Mouse (Mus musculus): ENCODE results near the gene Ece2. TPM values are rescaled to one million over a fixed set of nuclear protein-coding genes. Genes with fewer than 3 reads are reported as not detected.

Ece2 gene
- polyA plus RNA-seq, 1 experiment, result not detected

DNA sequence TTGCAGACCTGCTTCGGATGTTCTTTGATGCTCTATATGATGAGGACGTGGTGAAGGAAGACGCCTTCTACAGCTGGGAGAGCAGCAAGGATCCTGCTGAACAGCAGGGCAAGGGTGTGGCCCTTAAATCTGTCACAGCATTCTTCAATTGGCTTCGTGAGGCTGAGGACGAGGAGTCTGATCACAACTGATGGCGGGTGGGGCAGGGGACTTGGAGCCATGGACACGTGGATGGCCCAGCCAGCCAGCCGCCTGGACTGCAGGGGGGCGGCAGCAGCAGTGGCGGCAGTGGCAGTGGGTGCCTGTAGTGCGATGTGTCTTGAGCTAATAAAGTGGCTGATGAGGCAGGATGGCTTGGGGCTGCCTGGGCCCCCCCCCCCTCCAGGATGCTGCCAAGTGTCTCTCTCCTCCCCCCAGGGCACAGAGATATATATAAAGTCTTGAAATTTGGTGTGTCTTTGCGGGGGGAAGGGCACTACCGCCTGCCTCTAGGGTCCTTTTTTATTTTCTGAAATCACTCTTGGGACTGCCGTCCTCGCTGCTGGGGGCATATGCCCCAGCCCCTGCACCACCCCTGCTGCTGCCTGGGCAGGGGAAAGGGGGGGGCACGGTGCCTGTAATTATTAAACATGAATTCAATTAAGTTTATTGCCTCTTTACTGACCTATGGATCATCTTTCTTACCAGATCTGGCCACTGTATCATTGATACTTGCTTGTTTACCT lies 62.8 kb downstream of the Ece2 start:
- TF ChIP-seq POLR2A (IDR thresholded peaks at IDR 0.05; ENCODE audit: insufficient read depth, low read depth, low read length) (no peak), CTCF (IDR thresholded peaks at IDR 0.05; ENCODE audit: insufficient read depth, low read depth, low read length) (no peak)
- WGBS, result 31% methylated on average over 16 of the region's 16 CpGs
- H3K4me3 ChIP-seq (ENCODE audit: insufficient read depth, low read depth, low read length), result no peak overlapping the region
- H3K27ac ChIP-seq (ENCODE audit: insufficient read depth, low read depth, low read length), result 0 out of 2 replicates have a peak overlapping the region, but pooled peaks have one; percentile 18
- H3K4me1 ChIP-seq (ENCODE audit: control insufficient read depth, insufficient read depth, low read length), result peaks cover 28% of the 10 kb centered on the region

DNA sequence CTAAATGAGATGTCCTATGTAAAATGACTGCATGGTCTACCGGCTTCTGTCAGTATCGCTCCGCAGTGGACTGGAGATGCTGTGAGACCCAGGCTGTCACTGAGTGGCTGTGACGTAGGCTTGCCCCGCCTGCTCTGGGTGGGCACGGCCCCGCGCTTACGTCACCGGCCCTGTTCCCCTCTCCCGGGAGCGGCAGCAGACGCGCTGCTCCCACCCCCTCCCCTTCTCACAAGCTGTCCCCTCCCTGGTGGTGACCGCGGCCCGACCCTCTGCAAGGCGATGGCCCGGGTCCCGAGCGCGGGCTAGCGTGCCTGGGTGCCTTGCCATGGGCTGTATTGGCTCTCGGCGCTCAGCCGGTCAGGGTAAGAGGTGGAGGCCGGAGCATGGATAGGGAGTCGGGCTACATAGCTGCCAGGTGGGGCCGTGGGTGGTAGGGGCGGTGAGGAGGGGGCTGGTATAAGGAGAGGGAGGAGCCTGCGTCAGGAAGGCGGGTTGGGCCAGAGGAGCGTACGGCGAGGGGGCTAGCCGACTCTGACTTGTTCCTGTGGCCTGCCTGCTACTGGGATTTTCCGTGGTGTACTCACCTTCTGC lies 63.6 kb downstream of the Ece2 start, which contains the start of gene Fam131a:
Gene Fam131a (plus strand): TSS at position 131 of the 591 bp plus-strand sequence.
- WGBS, result under 1% methylated on average over 36 of the region's 37 CpGs

DNA sequence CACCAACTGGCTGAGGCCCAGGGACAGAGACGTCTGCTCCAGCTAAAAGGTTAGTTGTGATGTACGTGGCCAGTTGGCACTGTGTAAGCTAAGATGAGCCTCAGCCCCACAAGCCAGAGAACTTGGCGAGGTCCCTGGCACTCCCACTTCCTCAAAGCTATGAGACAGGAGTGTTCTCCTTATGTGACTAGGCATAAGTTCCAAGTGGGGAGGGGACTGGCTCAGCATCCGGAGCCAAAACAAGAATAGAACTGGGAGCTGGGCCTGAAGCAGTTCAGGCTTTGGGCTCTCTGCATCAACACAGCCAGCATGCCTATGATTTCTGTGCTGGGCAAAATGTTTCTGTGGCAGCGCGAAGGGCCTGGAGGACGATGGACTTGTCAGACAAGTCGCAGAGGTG lies 65.2 kb downstream of the Ece2 start:
- Histone ChIP-seq H3K4me3 (ENCODE audit: insufficient read depth, low read depth, low read length) (peak overlapping the region; percentile 22), H3K4me1 (ENCODE audit: control insufficient read depth, insufficient read depth, low read length) (peaks cover 28% of the 10 kb centered on the region), H3K27ac (ENCODE audit: insufficient read depth, low read depth, low read length) (peak overlapping the region; percentile 91)
- no peak for TF ChIP-seq POLR2A (IDR thresholded peaks at IDR 0.05; ENCODE audit: insufficient read depth, low read depth, low read length)
- TF ChIP-seq CTCF (IDR thresholded peaks at IDR 0.05; ENCODE audit: insufficient read depth, low read depth, low read length), result no peak
- WGBS, result 21% methylated on average over 8 of the region's 8 CpGs

More for the DNA sequence above, 63.6 kb downstream of the Ece2 start, which contains the start of gene Fam131a:
- TF ChIP-seq POLR2A (IDR thresholded peaks at IDR 0.05; ENCODE audit: insufficient read depth, low read depth, low read length), result peak; percentile 53; the same call in 1 of the 2 replicates
- no peak for TF ChIP-seq CTCF (IDR thresholded peaks at IDR 0.05; ENCODE audit: insufficient read depth, low read depth, low read length)
- H3K4me3 ChIP-seq (ENCODE audit: insufficient read depth, low read depth, low read length), result peak within 1 kb of the TSS; percentile 67
- H3K4me1 ChIP-seq (ENCODE audit: control insufficient read depth, insufficient read depth, low read length), result peaks cover 28% of the 10 kb centered on the region
- H3K27ac ChIP-seq (ENCODE audit: insufficient read depth, low read depth, low read length), result peak within 1 kb of the TSS; percentile 71

DNA sequence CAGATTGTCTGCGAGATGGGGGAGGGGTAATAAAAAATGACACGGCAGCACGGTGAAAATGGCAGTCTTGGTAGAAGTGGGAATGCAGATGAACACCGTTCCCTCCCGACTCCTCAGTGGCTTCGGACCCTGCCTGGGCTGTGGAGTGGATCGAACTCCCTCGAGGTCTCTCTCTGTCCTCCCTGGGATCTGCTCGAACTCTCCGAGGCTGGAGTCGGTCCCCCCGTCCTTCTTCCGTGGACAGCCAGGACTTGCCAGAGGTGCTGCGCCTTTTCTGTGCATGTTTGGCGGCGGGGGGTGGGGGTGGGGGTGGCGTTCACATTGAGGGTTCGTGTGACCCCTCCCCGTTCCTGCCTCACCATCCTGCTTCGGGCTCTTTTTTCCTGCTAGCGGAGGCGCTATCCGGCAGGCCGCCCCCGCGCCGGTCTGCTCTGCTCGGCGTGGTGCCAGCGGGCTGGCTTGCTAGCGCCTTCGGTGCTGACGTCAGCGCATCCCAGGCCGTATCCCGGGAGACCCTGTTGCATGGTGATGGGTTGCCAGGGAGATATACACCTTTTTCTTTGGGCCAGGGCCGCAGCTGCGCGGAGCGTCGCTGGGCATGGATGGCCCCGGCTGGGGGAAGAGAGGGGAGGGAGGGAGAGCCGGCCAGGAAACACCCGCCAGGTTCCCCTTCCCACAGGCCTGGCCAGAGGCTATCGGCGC lies 66.1 kb downstream of the Ece2 start:
- TF ChIP-seq POLR2A (IDR thresholded peaks at IDR 0.05; ENCODE audit: insufficient read depth, low read depth, low read length) (peak; percentile 23; the same call in 1 of the 2 replicates), CTCF (IDR thresholded peaks at IDR 0.05; ENCODE audit: insufficient read depth, low read depth, low read length) (no peak)
- H3K4me1 ChIP-seq (ENCODE audit: control insufficient read depth, insufficient read depth, low read length), result peaks cover 32% of the 10 kb centered on the region
- H3K4me3 ChIP-seq (ENCODE audit: insufficient read depth, low read depth, low read length), result peak overlapping the region; percentile 73
- peak overlapping the region; percentile 91 for H3K27ac ChIP-seq (ENCODE audit: insufficient read depth, low read depth, low read length)
- WGBS, result 1% methylated on average over 46 of the region's 46 CpGs

Other genes with a start within 250 kb of the Ece2 start
- 577 and 578 TPM in 2 replicates for gene Abcc5, start 203.4 kb upstream of the Ece2 start, polyA plus RNA-seq (2012; ENCODE audit: insufficient read depth, insufficient read length, low replicate concordance, missing spikeins)
- gene Eif2b5, start 131.0 kb upstream of the Ece2 start, polyA plus RNA-seq (2012; ENCODE audit: insufficient read depth, insufficient read length, low replicate concordance, missing spikeins), result not detected in 2 replicates
- gene Dvl3, start 112.8 kb upstream of the Ece2 start, polyA plus RNA-seq (2012; ENCODE audit: insufficient read depth, insufficient read length, low replicate concordance, missing spikeins), result 115 TPM in 1 of 2 replicates, not detected in the other
- 512 and 992 TPM in 2 replicates for gene Ap2m1, start 94.3 kb upstream of the Ece2 start, polyA plus RNA-seq (2012; ENCODE audit: insufficient read depth, insufficient read length, low replicate concordance, missing spikeins)
- gene Abcf3, start 81.3 kb upstream of the Ece2 start, polyA plus RNA-seq (2012; ENCODE audit: insufficient read depth, insufficient read length, low replicate concordance, missing spikeins), result not detected in 2 replicates
- not detected in 2 replicates for gene Vwa5b2, start 40.4 kb upstream of the Ece2 start, polyA plus RNA-seq (2012; ENCODE audit: insufficient read depth, insufficient read length, low replicate concordance, missing spikeins)
- gene Eef1akmt4, start 18.2 kb upstream of the Ece2 start, polyA plus RNA-seq (2012; ENCODE audit: insufficient read depth, insufficient read length, low replicate concordance, missing spikeins), result not detected in 2 replicates
- not detected in 2 replicates for gene Gm49333, start 18.2 kb upstream of the Ece2 start, polyA plus RNA-seq (2012; ENCODE audit: insufficient read depth, insufficient read length, low replicate concordance, missing spikeins)
- not detected in 2 replicates for gene Alg3, start 18.1 kb upstream of the Ece2 start, polyA plus RNA-seq (2012; ENCODE audit: insufficient read depth, insufficient read length, low replicate concordance, missing spikeins)
- gene Camk2n2, start 8.5 kb upstream of the Ece2 start, polyA plus RNA-seq (2012; ENCODE audit: insufficient read depth, insufficient read length, low replicate concordance, missing spikeins), result not detected in 2 replicates
- 1,015 TPM in 1 of 2 replicates, not detected in the other for gene Psmd2, start 21.8 kb downstream of the Ece2 start, polyA plus RNA-seq (2012; ENCODE audit: insufficient read depth, insufficient read length, low replicate concordance, missing spikeins)
- gene Eif4g1, start 38.5 kb downstream of the Ece2 start, polyA plus RNA-seq (2012; ENCODE audit: insufficient read depth, insufficient read length, low replicate concordance, missing spikeins), result 96.5 and 986 TPM in 2 replicates
- not detected in 2 replicates for gene Fam131a, start 63.4 kb downstream of the Ece2 start, polyA plus RNA-seq (2012; ENCODE audit: insufficient read depth, insufficient read length, low replicate concordance, missing spikeins)
- not detected in 2 replicates for gene Polr2h, start 87.8 kb downstream of the Ece2 start, polyA plus RNA-seq (2012; ENCODE audit: insufficient read depth, insufficient read length, low replicate concordance, missing spikeins)
- gene Clcn2, start 87.9 kb downstream of the Ece2 start, polyA plus RNA-seq (2012; ENCODE audit: insufficient read depth, insufficient read length, low replicate concordance, missing spikeins), result not detected in 2 replicates
- gene Chrd, start 103.3 kb downstream of the Ece2 start, polyA plus RNA-seq (2012; ENCODE audit: insufficient read depth, insufficient read length, low replicate concordance, missing spikeins), result not detected in 2 replicates
- gene Thpo, start 104.7 kb downstream of the Ece2 start, polyA plus RNA-seq (2012; ENCODE audit: insufficient read depth, insufficient read length, low replicate concordance, missing spikeins), result not detected in 2 replicates